Mouse (Mus musculus) left cerebral cortex, postnatal 25 days (tissue): ENCODE measurements around the gene Osbpl7. TPM values are rescaled to one million over a fixed set of nuclear protein-coding genes. Genes with fewer than 3 reads are reported as not detected.

Source experiments
- DNase-seq, 2 experiments: peaks; one replicate each; pipeline ENCODE4 v3.0.0; 2022; ENCODE audit warnings: low spot score in 2 of 2, mixed read lengths in 1 of 2
- intact Hi-C: fragments of 180-260 bp; cut with DNase I; formaldehyde crosslinking; loops from one replicate; pipeline ENCODE4 v1.15.1; 2025
- total RNA-seq, 2 experiments: library from RNA; stranded (reverse); gene quantifications; 2 replicates each; pipeline ENCODE4 v1.2.3; 2021

Osbpl7 gene
- total RNA-seq, 2 experiments from 2014 or later = 11.2 to 15.3 TPM

DNA sequence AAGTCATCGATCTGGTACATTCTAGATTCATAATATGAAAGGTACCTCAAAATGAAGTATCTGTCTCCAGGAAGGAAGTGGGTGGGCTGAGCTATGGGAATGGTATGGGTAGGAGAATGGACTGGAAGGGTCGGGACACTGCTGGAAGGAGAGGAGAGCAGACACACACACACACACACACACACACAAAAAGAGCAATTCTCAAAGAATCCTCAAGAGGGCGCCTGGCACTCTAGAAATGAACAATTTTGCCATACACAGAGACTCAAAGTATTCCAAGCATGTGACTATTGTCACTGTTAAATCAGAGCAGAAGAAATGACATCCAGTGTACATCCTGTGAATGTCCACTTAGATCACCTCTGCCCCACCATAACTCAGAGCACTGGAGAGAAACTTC, 22.1 kb downstream of the Osbpl7 start:
- peak; percentile 60 to 76 for DNase-seq
- intact Hi-C loops = loop anchor here (2.0 kb wide), 1 partner anchor 74 kb away; no protein-coding TSS in a partner anchor

- intact Hi-C loops = no loop called here
- no peak for DNase-seq
Measured at GRCm38 (mm10) chr11:97074235-97074634, 23.8 kb downstream of the Osbpl7 start.

- no peak for DNase-seq
- intact Hi-C loops = no loop called here
Measured at GRCm38 (mm10) chr11:97078751-97079150, 28.3 kb downstream of the Osbpl7 start.

- no peak for DNase-seq
- intact Hi-C loops = no loop called here
Measured at GRCm38 (mm10) chr11:97080291-97080690, 29.9 kb downstream of the Osbpl7 start.

DNA sequence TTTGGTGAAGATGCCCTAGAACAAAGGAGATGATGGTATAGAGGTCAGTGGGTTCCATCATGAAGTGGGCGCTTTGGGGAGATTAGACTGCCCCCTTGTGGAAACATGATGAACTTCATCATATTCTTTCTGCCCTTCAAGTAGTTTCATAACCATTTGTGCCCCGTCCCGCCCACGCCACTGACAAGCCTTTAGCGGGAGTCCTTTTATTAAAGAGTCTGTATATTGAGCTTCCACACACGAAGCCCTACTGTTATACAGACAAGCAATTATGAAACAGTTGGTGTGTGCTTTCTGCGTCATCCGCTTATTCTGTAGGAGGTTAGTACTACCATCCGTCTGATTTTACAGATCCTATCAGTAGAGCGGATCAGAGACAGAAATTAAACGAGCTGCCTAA, 32.5 kb downstream of the Osbpl7 start:
- intact Hi-C loops = no loop called here
- peak; percentile 31 to 57 for DNase-seq

- intact Hi-C loops = no loop called here
- DNase-seq = peak; percentile 30 to 77
Measured at GRCm38 (mm10) chr11:97083401-97084140, 33.1 kb downstream of the Osbpl7 start.

DNA sequence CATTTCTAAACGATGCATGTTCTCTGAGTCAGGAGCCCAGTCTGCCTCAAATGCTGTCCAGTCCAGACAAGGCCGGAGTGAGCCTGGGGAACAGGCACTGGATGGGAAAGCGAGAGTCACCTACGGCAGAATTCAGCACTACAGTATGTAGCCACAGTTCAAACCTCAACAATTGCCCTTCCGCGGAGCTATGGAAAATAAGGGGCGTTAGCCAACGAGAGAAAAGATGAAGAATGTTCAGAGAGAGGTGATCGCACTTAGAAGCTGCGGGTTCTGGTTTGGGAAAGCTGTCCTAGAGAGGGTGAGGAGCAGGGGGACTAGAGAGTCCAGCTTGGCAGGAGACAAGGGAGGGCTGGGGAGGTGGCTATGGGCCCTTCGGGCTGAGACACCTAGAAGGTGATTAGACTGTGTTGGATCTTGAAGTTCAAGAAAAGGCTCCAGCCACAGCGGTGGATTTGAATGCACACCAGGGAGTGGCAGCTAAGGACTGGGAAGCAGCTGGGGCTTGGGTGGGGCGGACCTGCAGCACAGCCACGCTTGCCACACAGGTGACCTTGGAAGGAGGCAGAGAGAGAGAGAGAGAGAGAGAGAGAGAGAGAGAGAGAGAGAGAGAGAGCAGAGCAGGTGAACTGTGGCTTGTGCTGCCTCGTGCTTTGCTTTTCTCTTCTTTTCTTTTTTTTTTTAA, 34.5 kb downstream of the Osbpl7 start:
- DNase-seq = no peak
- intact Hi-C loops = no loop called here

GRCm38 (mm10) chr11:97086365-97086764, 35.9 kb downstream of the Osbpl7 start:
- no peak for DNase-seq
- intact Hi-C loops = no loop called here

- intact Hi-C loops = no loop called here
- DNase-seq = no peak
Measured at GRCm38 (mm10) chr11:97094600-97094999, 44.2 kb downstream of the Osbpl7 start.

GRCm38 (mm10) chr11:97098791-97099190, 48.4 kb downstream of the Osbpl7 start:
- no peak for DNase-seq
- intact Hi-C loops = no loop called here

GRCm38 (mm10) chr11:97101722-97102121, 51.3 kb downstream of the Osbpl7 start:
- intact Hi-C loops = no loop called here
- DNase-seq = peak in 1 of 2 experiments; percentile 25

DNA sequence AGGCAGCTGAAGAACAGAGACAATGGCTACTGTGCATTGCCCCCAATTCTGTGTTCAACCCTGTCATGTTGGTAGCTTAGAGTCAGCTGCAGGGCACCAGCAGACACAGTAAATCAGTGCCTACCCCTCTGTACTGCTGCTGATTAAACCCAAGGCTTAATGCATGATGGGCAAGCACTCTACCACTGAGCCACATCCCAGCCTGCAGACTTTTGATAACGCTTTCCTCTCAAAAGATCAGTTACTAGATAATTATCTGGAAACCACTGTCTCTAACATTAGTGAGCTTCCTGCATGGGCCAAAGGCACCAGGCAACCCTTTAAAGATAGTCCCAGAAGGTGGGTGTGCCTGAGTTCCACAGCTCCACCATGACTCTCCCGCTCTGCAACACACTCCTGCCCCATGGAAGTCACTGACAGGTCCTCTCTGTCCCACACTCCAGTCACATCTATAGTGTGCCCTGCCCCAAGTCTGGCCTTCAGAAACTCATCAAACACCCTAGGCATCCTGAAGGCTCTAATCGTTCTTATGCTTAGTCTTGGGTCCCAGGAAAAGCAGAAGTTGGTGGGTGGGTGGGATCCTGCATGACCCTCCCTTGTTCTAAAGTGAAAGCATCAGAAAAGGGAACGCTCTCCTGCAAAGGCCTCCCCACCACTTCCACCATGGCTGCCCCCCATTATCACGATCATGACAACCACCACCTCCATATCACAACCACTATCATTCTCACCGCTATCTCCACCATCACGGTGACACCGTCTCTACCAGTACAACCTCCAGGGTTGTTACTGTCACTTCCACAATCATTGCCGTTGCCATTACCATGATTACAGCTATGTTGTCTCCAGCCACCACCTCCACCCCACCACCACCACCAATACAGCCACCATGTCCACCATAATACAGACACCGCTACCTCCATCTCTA, 53.0 kb downstream of the Osbpl7 start:
- DNase-seq = no peak
- intact Hi-C loops = no loop called here

DNA sequence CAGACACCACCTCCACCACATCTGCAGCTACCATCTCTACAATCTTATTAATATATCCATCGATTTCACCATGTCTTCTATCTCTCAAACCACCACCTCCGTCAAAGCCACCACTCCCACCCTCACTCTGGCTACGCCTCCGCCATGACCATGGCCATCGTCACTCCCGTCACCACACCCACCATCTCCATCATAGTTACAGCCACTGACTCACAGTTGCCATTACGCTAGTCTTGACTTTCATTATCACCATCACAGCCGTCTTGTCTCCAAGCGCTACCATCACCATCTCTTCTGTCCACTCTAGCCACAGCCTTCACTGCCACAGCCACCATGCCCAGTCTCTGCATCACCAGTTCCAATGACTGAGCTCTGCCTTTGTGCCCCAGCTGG, 53.7 kb downstream of the Osbpl7 start:
- no peak for DNase-seq
- intact Hi-C loops = no loop called here

DNA sequence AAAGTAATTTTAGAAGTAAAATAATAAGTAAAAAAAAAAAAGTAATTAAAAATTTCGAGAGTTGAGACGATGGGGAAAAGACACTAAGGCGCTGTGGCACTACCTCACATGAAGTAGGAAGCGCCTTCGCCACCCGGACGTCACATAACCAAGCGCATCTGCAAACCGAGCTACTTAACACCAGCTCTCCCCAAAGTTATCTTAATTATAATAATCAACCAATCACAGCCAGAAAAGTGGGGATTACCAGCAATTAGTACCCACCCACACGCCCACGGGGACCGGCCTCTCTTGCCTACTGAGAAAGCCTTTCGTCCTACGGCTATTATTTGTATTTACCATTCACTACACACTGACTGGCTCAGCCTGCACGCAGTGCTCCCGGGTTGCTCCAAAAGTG, 58.5 kb downstream of the Osbpl7 start:
- no peak for DNase-seq
- intact Hi-C loops = no loop called here

GRCm38 (mm10) chr11:97112519-97113125, 62.2 kb downstream of the Osbpl7 start:
- intact Hi-C loops = no loop called here
- no peak for DNase-seq

- DNase-seq = no peak
- intact Hi-C loops = no loop called here
Measured at GRCm38 (mm10) chr11:97114671-97115601, 64.5 kb downstream of the Osbpl7 start, which contains the start of gene Tbx21. Tbx21 (minus strand) TSS chr11:97115331.

GRCm38 (mm10) chr11:97115797-97116196, 65.4 kb downstream of the Osbpl7 start:
- intact Hi-C loops = no loop called here
- DNase-seq = no peak
